Mouse (Mus musculus): ENCODE data around the gene Pdzph1. TPM values are rescaled to one million over a fixed set of nuclear protein-coding genes. Genes with fewer than 3 reads are reported as not detected.

The Pdzph1 gene
- polyA plus RNA-seq, 1 experiment from 2014 or later: 0.19 TPM

GRCm38 (mm10) chr17:58943015-58943822, 48.0 kb downstream of the Pdzph1 start:
- DNase-seq (ENCODE audit: low spot score): no peak
- Histone ChIP-seq H3K4me1 (no peaks in the 10 kb centered on the region), H3K27ac (no peak overlapping the region)

DNA sequence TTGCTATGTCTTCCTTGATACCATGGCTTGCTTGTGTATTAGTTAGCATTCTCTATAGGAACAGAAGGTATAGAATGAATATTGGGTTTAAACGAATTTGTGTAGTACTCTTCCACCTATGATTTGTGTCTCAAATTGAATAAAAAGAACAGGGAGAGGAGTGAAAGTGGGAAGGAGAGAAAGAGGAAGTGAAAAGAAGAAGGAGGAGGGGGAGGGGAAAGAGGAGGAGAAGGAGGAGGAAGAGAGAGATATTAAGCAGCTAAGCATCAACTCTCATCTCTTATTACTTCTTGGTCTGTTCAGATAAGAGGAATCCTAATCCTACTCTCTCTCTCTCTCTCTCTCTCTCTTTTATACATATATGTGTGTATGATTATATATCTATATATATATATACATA, 52.6 kb downstream of the Pdzph1 start:
- no peaks in the 10 kb centered on the region for H3K9me3 ChIP-seq
- no peak overlapping the region for H3K4me3 ChIP-seq
- no peaks in the 10 kb centered on the region for H3K36me3 ChIP-seq
- DNase-seq (ENCODE audit: low spot score): no peak
- WGBS: 70% methylated on average over 1 of the region's 1 CpGs
- H3K27me3 ChIP-seq (ENCODE audit: insufficient read depth, poor library complexity, severe bottlenecking): no peaks in the 10 kb centered on the region
- no peak overlapping the region for H3K27ac ChIP-seq
- H3K4me1 ChIP-seq: no peaks in the 10 kb centered on the region

More at GRCm38 (mm10) chr17:58943015-58943822, 48.0 kb downstream of the Pdzph1 start:
- Histone ChIP-seq H3K36me3 (no peaks in the 10 kb centered on the region), H3K27me3 (ENCODE audit: insufficient read depth, poor library complexity, severe bottlenecking) (no peaks in the 10 kb centered on the region), H3K4me3 (no peak overlapping the region), H3K9me3 (no peaks in the 10 kb centered on the region)
- 76% methylated on average over 10 of the region's 10 CpGs for WGBS

- Histone ChIP-seq H3K4me1 (no peaks in the 10 kb centered on the region), H3K4me3 (no peak overlapping the region), H3K27me3 (ENCODE audit: insufficient read depth, poor library complexity, severe bottlenecking) (no peaks in the 10 kb centered on the region), H3K36me3 (no peaks in the 10 kb centered on the region), H3K27ac (no peak overlapping the region), H3K9me3 (no peaks in the 10 kb centered on the region)
- no peak for DNase-seq (ENCODE audit: low spot score)
- 67% methylated on average over 4 of the region's 4 CpGs for WGBS
Observed at GRCm38 (mm10) chr17:58937533-58937932, 53.6 kb downstream of the Pdzph1 start.

GRCm38 (mm10) chr17:58932983-58933280, 58.2 kb downstream of the Pdzph1 start:
- Histone ChIP-seq H3K27ac (no peak overlapping the region), H3K36me3 (no peaks in the 10 kb centered on the region), H3K27me3 (ENCODE audit: insufficient read depth, poor library complexity, severe bottlenecking) (no peaks in the 10 kb centered on the region), H3K4me3 (no peak overlapping the region), H3K4me1 (no peaks in the 10 kb centered on the region), H3K9me3 (no peaks in the 10 kb centered on the region)
- 26% methylated on average over 1 of the region's 1 CpGs for WGBS
- no peak for DNase-seq (ENCODE audit: low spot score)

- WGBS: 24% methylated on average over 2 of the region's 2 CpGs
- Histone ChIP-seq H3K27ac (no peak overlapping the region), H3K36me3 (no peaks in the 10 kb centered on the region), H3K4me1 (no peaks in the 10 kb centered on the region), H3K4me3 (no peak overlapping the region), H3K9me3 (no peaks in the 10 kb centered on the region), H3K27me3 (ENCODE audit: insufficient read depth, poor library complexity, severe bottlenecking) (no peaks in the 10 kb centered on the region)
- DNase-seq (ENCODE audit: low spot score): no peak
Observed at GRCm38 (mm10) chr17:58932279-58932982, 58.7 kb downstream of the Pdzph1 start.

DNA sequence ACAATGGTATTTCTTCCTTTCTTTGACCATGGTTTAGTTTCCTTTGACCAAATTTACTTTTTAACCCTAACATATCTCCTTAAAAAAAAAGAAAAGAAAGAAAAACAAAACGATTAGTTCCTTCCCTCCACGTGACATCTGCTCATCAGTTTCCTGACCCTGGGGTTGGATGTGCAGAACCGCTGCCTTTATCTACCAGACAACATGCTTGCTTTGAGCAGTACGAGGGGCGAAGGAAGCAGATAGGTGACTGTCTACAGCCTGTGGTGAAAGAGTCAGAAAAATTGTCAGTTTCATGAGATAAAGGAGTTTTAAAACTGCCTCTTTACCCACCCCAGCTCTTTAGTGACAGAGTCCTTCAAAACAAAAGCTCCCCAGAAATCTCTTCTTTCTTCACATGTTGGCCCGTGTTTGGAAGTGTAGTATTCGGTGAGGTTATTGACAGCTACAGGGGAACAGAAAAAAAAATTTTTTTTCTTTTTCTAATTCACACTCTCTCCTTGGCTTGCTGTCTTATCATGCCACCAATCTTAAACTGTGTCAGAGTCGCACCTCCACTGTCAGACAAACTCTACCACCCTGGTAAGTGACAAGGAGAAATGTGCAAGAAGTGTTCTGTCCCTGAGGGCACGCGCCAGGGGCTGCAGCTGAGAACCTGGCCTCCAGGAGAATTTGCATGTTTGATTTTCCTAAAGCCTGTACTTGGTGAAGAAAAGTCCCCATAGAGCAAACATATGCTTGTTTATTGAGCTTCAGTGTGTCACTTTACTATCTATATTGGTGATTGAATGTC, 66.2 kb downstream of the Pdzph1 start:
- no peak overlapping the region for H3K27ac ChIP-seq
- H3K27me3 ChIP-seq (ENCODE audit: insufficient read depth, poor library complexity, severe bottlenecking): no peaks in the 10 kb centered on the region
- no peaks in the 10 kb centered on the region for H3K9me3 ChIP-seq
- no peaks in the 10 kb centered on the region for H3K4me1 ChIP-seq
- H3K36me3 ChIP-seq: no peaks in the 10 kb centered on the region
- DNase-seq (ENCODE audit: low spot score): no peak
- no peak overlapping the region for H3K4me3 ChIP-seq
- 56% methylated on average over 10 of the region's 10 CpGs for WGBS

DNA sequence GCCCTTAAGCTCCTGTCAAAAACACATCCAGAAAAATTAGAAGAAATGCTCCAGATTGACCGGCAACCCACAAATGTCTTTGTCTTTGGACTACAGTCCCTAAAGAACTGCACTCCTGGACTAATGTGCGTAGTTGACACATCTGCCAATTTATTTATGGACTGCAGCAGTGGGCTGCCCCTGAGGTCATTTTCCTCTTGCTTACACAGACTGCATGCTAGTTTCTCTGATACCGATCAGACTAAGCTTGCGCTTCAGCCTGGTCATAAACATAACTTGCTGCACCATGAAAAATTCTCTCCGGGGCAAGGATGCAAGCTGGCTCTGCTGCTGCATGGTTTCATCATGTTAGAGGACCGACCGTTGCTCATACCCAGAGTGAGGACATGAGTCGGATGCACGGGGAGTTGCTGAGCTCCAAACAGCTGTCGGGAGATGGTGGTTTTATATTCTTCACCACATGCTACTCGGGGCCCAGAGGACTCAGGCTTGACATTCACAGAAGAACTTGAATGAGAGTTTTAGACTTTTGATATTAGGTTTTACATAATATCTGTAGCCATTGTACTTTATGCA, 67.2 kb downstream of the Pdzph1 start:
- Histone ChIP-seq H3K4me1 (no peaks in the 10 kb centered on the region), H3K9me3 (no peaks in the 10 kb centered on the region), H3K36me3 (no peaks in the 10 kb centered on the region), H3K27me3 (ENCODE audit: insufficient read depth, poor library complexity, severe bottlenecking) (no peaks in the 10 kb centered on the region), H3K4me3 (no peak overlapping the region), H3K27ac (no peak overlapping the region)
- DNase-seq (ENCODE audit: low spot score): no peak
- WGBS: 83% methylated on average over 11 of the region's 11 CpGs

GRCm38 (mm10) chr17:58923316-58923866, 67.8 kb downstream of the Pdzph1 start:
- WGBS: 82% methylated on average over 7 of the region's 7 CpGs
- no peak for DNase-seq (ENCODE audit: low spot score)
- no peaks in the 10 kb centered on the region for H3K9me3 ChIP-seq
- no peak overlapping the region for H3K4me3 ChIP-seq
- H3K27me3 ChIP-seq (ENCODE audit: insufficient read depth, poor library complexity, severe bottlenecking): no peaks in the 10 kb centered on the region
- no peaks in the 10 kb centered on the region for H3K4me1 ChIP-seq
- H3K27ac ChIP-seq: no peak overlapping the region
- H3K36me3 ChIP-seq: no peaks in the 10 kb centered on the region

- no peaks in the 10 kb centered on the region for H3K4me1 ChIP-seq
- 83% methylated on average over 2 of the region's 2 CpGs for WGBS
- DNase-seq (ENCODE audit: low spot score): no peak
- no peak overlapping the region for H3K27ac ChIP-seq
- H3K27me3 ChIP-seq (ENCODE audit: insufficient read depth, poor library complexity, severe bottlenecking): no peaks in the 10 kb centered on the region
- no peak overlapping the region for H3K4me3 ChIP-seq
- H3K9me3 ChIP-seq: no peaks in the 10 kb centered on the region
- no peaks in the 10 kb centered on the region for H3K36me3 ChIP-seq
Observed at GRCm38 (mm10) chr17:58922821-58923220, 68.4 kb downstream of the Pdzph1 start.

GRCm38 (mm10) chr17:58919927-58920326, 71.2 kb downstream of the Pdzph1 start:
- Histone ChIP-seq H3K36me3 (no peaks in the 10 kb centered on the region), H3K9me3 (no peaks in the 10 kb centered on the region), H3K27me3 (ENCODE audit: insufficient read depth, poor library complexity, severe bottlenecking) (no peaks in the 10 kb centered on the region), H3K4me3 (no peak overlapping the region), H3K4me1 (no peaks in the 10 kb centered on the region), H3K27ac (no peak overlapping the region)
- DNase-seq (ENCODE audit: low spot score): no peak
- WGBS: 82% methylated on average over 4 of the region's 4 CpGs

- Histone ChIP-seq H3K9me3 (no peaks in the 10 kb centered on the region), H3K4me1 (no peaks in the 10 kb centered on the region), H3K36me3 (no peaks in the 10 kb centered on the region), H3K27me3 (ENCODE audit: insufficient read depth, poor library complexity, severe bottlenecking) (no peaks in the 10 kb centered on the region), H3K4me3 (no peak overlapping the region), H3K27ac (no peak overlapping the region)
- no peak for DNase-seq (ENCODE audit: low spot score)
- 8% methylated on average over 8 of the region's 8 CpGs for WGBS
Observed at GRCm38 (mm10) chr17:58919061-58919460, 72.1 kb downstream of the Pdzph1 start.

- no peaks in the 10 kb centered on the region for H3K27me3 ChIP-seq (ENCODE audit: insufficient read depth, poor library complexity, severe bottlenecking)
- DNase-seq (ENCODE audit: low spot score): no peak
- no peaks in the 10 kb centered on the region for H3K4me1 ChIP-seq
- H3K36me3 ChIP-seq: no peaks in the 10 kb centered on the region
- H3K27ac ChIP-seq: no peak overlapping the region
- no peak overlapping the region for H3K4me3 ChIP-seq
- WGBS: 74% methylated on average over 3 of the region's 3 CpGs
- H3K9me3 ChIP-seq: no peaks in the 10 kb centered on the region
Observed at GRCm38 (mm10) chr17:58918539-58918938, 72.6 kb downstream of the Pdzph1 start.
